Mouse (Mus musculus): ENCODE measurements around the gene Zer1.

Gene Zer1

GRCm38 (mm10) chr2:30048101-30048501 lies 76.3 kb downstream of the Zer1 start:
- no peak for DNase-seq
